Mouse (Mus musculus): ENCODE data around the gene Olfr516. TPM values are rescaled to one million over a fixed set of nuclear protein-coding genes. Genes with fewer than 3 reads are reported as not detected.
"Not testable (repeated sequence)": the region's sequence is repeated elsewhere in the genome, so short reads cannot be mapped to it uniquely, and the experiment has no call there.

Olfr516 gene
- polyA plus RNA-seq (2014; fragmentation: Nextera tagmentation; extraction: Ambion mirVana) = not detected in 2 replicates

DNA sequence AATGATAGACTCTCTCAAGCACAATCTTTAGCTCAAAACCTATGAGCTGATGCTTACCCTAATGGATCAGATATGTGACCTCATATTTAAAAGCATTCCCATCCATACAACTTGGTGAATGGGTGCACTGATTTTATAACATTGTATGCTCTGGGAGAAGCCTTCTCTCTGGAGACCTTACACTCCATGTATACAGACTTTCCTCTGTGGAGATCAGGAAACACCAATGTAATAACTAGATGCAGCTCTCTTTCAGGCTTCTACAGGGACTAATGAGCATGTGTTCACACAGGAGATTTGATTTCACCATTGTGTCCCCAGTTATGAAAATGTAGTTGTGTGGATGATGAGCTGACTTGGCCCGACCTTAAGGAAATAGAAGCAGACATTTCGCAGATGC is at the start of gene Olfr516:
Olfr516 (minus strand) TSS at position 101 of the 400 bp plus-strand sequence.
- no peak within 1 kb of the TSS for H3K27ac ChIP-seq (ENCODE audit: low read length)
- no peaks in the 10 kb centered on the region for H3K9me3 ChIP-seq (ENCODE audit: control insufficient read depth, low read depth, low read length)
- H3K4me1 ChIP-seq (ENCODE audit: control insufficient read depth, insufficient read depth, low read length) = no peaks in the 10 kb centered on the region
- ATAC-seq (ENCODE audit: insufficient number of reproducible peaks, insufficient read depth, low FRiP score, low read depth) = no peak
- H3K36me3 ChIP-seq (ENCODE audit: control insufficient read depth, insufficient read depth, low read length) = no peaks in the 10 kb centered on the region
- H3K9ac ChIP-seq (replicated peaks; ENCODE audit: low read depth, low read length) = no peak within 1 kb of the TSS
- no peak within 1 kb of the TSS for H3K4me3 ChIP-seq (ENCODE audit: low read depth, low read length)
- H3K4me2 ChIP-seq (replicated peaks; ENCODE audit: low read depth, low read length) = no peak within 1 kb of the TSS
- H3K27me3 ChIP-seq (ENCODE audit: control insufficient read depth, insufficient read depth, low read length) = no peaks in the 10 kb centered on the region
- 89% methylated on average over 2 of the region's 2 CpGs for WGBS

DNA sequence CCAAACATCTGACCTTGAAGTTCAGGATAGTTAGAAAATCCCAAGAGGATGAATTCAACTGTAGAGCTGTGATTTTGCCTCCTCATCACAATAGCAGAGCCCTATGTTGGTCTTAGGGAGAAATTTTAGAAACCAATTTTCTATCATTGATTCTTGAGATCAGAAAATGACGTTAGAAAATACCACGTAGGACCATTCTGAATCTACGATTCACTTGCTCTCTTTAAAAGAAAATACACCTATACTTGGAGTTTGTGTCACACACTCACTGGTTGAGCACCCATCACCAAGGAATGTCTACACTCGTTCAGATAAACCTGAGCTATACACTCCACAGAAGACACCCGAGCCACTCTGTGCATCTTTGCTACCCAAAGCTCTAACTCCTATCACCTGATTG is 44.0 kb upstream of the Olfr516 start, which contains the start of gene Olfr519:
Olfr519 (minus strand) TSS at position 101 of the 400 bp plus-strand sequence.
- H3K9ac ChIP-seq (replicated peaks; ENCODE audit: low read depth, low read length) = no peak within 1 kb of the TSS
- H3K4me1 ChIP-seq (ENCODE audit: control insufficient read depth, insufficient read depth, low read length) = no peaks in the 10 kb centered on the region
- no peak within 1 kb of the TSS for H3K4me3 ChIP-seq (ENCODE audit: low read depth, low read length)
- no peaks in the 10 kb centered on the region for H3K36me3 ChIP-seq (ENCODE audit: control insufficient read depth, insufficient read depth, low read length)
- no peaks in the 10 kb centered on the region for H3K27me3 ChIP-seq (ENCODE audit: control insufficient read depth, insufficient read depth, low read length)
- H3K27ac ChIP-seq (ENCODE audit: low read length) = no peak within 1 kb of the TSS
- no peaks in the 10 kb centered on the region for H3K9me3 ChIP-seq (ENCODE audit: control insufficient read depth, low read depth, low read length)
- ATAC-seq (ENCODE audit: insufficient number of reproducible peaks, insufficient read depth, low FRiP score, low read depth) = no peak
- no peak within 1 kb of the TSS for H3K4me2 ChIP-seq (replicated peaks; ENCODE audit: low read depth, low read length)
- WGBS = 88% methylated on average over 5 of the region's 5 CpGs

DNA sequence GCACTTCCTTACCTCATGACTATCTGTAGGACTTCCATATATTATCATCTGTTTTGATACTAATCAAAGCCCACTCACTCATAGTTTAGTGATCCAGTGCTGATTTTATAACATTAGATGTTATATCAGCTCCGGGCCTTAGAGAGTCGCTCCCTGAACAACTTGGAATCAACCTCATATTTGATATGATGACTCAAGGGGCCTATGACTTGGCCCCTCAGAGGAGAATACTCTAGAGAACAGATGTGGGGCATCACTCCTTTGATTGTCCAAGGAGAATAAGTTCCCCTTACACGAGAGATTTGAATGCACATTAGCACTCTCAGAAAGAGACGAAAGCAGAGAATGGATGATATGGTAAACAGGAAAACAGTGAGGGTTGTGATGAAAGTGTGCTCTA is 34.6 kb upstream of the Olfr516 start, which contains the start of gene Olfr518:
Olfr518 (minus strand) TSS at position 101 of the 400 bp plus-strand sequence.
- Histone ChIP-seq H3K4me2 (replicated peaks; ENCODE audit: low read depth, low read length) (no peak within 1 kb of the TSS), H3K4me3 (ENCODE audit: low read depth, low read length) (no peak within 1 kb of the TSS), H3K27ac (ENCODE audit: low read length) (no peak within 1 kb of the TSS), H3K27me3 (ENCODE audit: control insufficient read depth, insufficient read depth, low read length) (no peaks in the 10 kb centered on the region), H3K36me3 (ENCODE audit: control insufficient read depth, insufficient read depth, low read length) (no peaks in the 10 kb centered on the region), H3K9ac (replicated peaks; ENCODE audit: low read depth, low read length) (no peak within 1 kb of the TSS), H3K9me3 (ENCODE audit: control insufficient read depth, low read depth, low read length) (no peaks in the 10 kb centered on the region), H3K4me1 (ENCODE audit: control insufficient read depth, insufficient read depth, low read length) (no peaks in the 10 kb centered on the region)
- ATAC-seq (ENCODE audit: insufficient number of reproducible peaks, insufficient read depth, low FRiP score, low read depth) = no peak
- WGBS = 76% methylated on average over 4 of the region's 4 CpGs

- 63% methylated on average over 2 of the region's 2 CpGs for WGBS
Observed at GRCm38 (mm10) chr7:108872279-108872678, 21.9 kb upstream of the Olfr516 start, which contains the start of gene Olfr517. Gene Olfr517, minus strand, starts transcription at chr7:108872379.

DNA sequence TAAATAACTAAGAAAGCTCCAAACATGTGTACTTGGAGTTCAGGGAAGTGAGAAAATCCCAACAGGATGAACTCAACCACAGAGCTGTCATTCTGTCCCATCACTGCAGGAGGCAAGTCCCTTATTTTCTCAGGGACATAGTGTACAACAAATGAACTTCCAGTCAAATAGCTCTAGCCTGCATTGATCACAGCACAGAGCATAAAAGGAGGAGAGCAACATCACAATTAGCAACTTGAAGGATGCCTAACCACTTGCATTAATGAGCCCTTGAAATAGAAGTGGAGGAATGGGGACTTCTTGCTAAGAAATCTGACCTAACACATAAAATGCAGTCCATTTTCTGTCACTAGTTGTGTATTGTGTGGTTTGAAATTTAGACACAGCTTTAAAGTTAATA is 24.4 kb downstream of the Olfr516 start, which contains the start of gene Olfr514:
Olfr514 (minus strand) TSS at position 101 of the 400 bp plus-strand sequence.
- Histone ChIP-seq H3K36me3 (ENCODE audit: control insufficient read depth, insufficient read depth, low read length) (no peaks in the 10 kb centered on the region), H3K4me2 (replicated peaks; ENCODE audit: low read depth, low read length) (no peak within 1 kb of the TSS), H3K4me3 (ENCODE audit: low read depth, low read length) (no peak within 1 kb of the TSS), H3K27me3 (ENCODE audit: control insufficient read depth, insufficient read depth, low read length) (no peaks in the 10 kb centered on the region), H3K9ac (replicated peaks; ENCODE audit: low read depth, low read length) (no peak within 1 kb of the TSS), H3K4me1 (ENCODE audit: control insufficient read depth, insufficient read depth, low read length) (no peaks in the 10 kb centered on the region), H3K27ac (ENCODE audit: low read length) (no peak within 1 kb of the TSS), H3K9me3 (ENCODE audit: control insufficient read depth, low read depth, low read length) (no peaks in the 10 kb centered on the region)
- no peak for ATAC-seq (ENCODE audit: insufficient number of reproducible peaks, insufficient read depth, low FRiP score, low read depth)

More at GRCm38 (mm10) chr7:108872279-108872678, 21.9 kb upstream of the Olfr516 start, which contains the start of gene Olfr517:
- Histone ChIP-seq H3K27ac (ENCODE audit: low read length) (no peak within 1 kb of the TSS), H3K4me1 (ENCODE audit: control insufficient read depth, insufficient read depth, low read length) (no peaks in the 10 kb centered on the region), H3K27me3 (ENCODE audit: control insufficient read depth, insufficient read depth, low read length) (no peaks in the 10 kb centered on the region), H3K4me3 (ENCODE audit: low read depth, low read length) (no peak within 1 kb of the TSS), H3K36me3 (ENCODE audit: control insufficient read depth, insufficient read depth, low read length) (no peaks in the 10 kb centered on the region), H3K9ac (replicated peaks; ENCODE audit: low read depth, low read length) (no peak within 1 kb of the TSS), H3K9me3 (ENCODE audit: control insufficient read depth, low read depth, low read length) (no peaks in the 10 kb centered on the region), H3K4me2 (replicated peaks; ENCODE audit: low read depth, low read length) (no peak within 1 kb of the TSS)
- ATAC-seq (ENCODE audit: insufficient number of reproducible peaks, insufficient read depth, low FRiP score, low read depth) = no peak

DNA sequence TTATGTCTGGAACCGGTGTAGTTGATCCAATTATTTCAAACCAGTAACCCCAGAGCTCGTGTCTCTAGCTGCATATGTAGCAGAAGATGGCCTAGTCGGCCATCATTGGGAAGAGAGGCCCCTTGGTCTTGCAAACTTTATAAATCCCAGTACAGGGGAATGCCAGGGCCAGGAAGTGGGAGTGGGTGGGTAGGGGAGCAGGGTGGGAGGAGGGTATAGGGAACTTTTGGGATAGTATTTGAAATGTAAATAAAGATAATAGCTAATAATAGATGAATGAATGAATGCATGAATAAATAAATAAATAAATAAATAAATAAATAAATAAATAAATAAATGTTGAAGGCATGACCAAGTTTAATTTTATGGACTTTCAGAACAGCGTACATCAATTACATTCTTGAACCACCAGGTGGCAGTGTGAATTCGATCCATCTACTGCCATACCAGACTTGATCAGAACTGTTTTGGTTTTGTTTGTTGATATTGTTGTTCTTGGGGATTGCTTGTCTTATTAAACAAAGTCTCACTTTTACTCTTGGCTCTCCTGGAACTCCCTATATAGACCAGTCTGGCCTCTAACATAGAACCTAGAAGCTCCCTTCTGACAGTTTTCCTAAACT is 35.6 kb downstream of the Olfr516 start:
- not testable (repeated sequence) for ATAC-seq (ENCODE audit: insufficient number of reproducible peaks, insufficient read depth, low FRiP score, low read depth); H3K9ac ChIP-seq (replicated peaks; ENCODE audit: low read depth, low read length)
- 53% methylated on average over 5 of the region's 5 CpGs for WGBS

GRCm38 (mm10) chr7:108797205-108797933 is 53.0 kb downstream of the Olfr516 start:
- 43% methylated on average over 1 of the region's 1 CpGs for WGBS
- H3K4me3 ChIP-seq (ENCODE audit: low read depth, low read length) = no peak overlapping the region
- no peaks in the 10 kb centered on the region for H3K36me3 ChIP-seq (ENCODE audit: control insufficient read depth, insufficient read depth, low read length)
- H3K4me2 ChIP-seq (replicated peaks; ENCODE audit: low read depth, low read length) = no peak overlapping the region
- no peak overlapping the region for H3K27ac ChIP-seq (ENCODE audit: low read length)
- no peak for ATAC-seq (ENCODE audit: insufficient number of reproducible peaks, insufficient read depth, low FRiP score, low read depth)
- no peaks in the 10 kb centered on the region for H3K4me1 ChIP-seq (ENCODE audit: control insufficient read depth, insufficient read depth, low read length)
- no peaks in the 10 kb centered on the region for H3K9me3 ChIP-seq (ENCODE audit: control insufficient read depth, low read depth, low read length)
- H3K9ac ChIP-seq (replicated peaks; ENCODE audit: low read depth, low read length) = no peak overlapping the region
- no peaks in the 10 kb centered on the region for H3K27me3 ChIP-seq (ENCODE audit: control insufficient read depth, insufficient read depth, low read length)

More for the DNA sequence above, 35.6 kb downstream of the Olfr516 start:
- H3K9me3 ChIP-seq (ENCODE audit: control insufficient read depth, low read depth, low read length); H3K27me3 ChIP-seq (ENCODE audit: control insufficient read depth, insufficient read depth, low read length); H3K27ac ChIP-seq (ENCODE audit: low read length); H3K4me1 ChIP-seq (ENCODE audit: control insufficient read depth, insufficient read depth, low read length); H3K4me2 ChIP-seq (replicated peaks; ENCODE audit: low read depth, low read length); H3K36me3 ChIP-seq (ENCODE audit: control insufficient read depth, insufficient read depth, low read length); H3K4me3 ChIP-seq (ENCODE audit: low read depth, low read length): not testable (repeated sequence)
